Mouse (Mus musculus) stomach, postnatal 0 days (tissue): ENCODE results near the gene Morc3. TPM values are rescaled to one million over a fixed set of nuclear protein-coding genes. Genes with fewer than 3 reads are reported as not detected.

Experiments used
- ATAC-seq: fragments of 200-750 bp; cut with Nextera tagmentation; 2 replicates; pipeline ENCODE4 v1.8.0; 2017; ENCODE audit not compliant: low FRiP score, low TSS enrichment
- DNase-seq: peaks from one replicate; pipeline ENCODE4 v3.0.0-alpha.2; 2016; ENCODE audit warnings: low spot score
- H3K27ac ChIP-seq: fragments of 300-500 bp; sonication (generic); replicated peaks from 2 replicates; pipeline ENCODE4 v1.5.1; 2014; ENCODE audit warnings: mild to moderate bottlenecking, control low read depth
- H3K27me3 ChIP-seq: fragments of 300-500 bp; sonication (generic); 2 replicates; pipeline ENCODE4 v1.6.1; 2014; ENCODE audit warnings: low read length; ENCODE audit not compliant: control insufficient read depth, insufficient read depth
- H3K36me3 ChIP-seq: fragments of 300-500 bp; sonication (generic); 2 replicates; pipeline ENCODE4 v1.6.1; 2014; ENCODE audit warnings: low read length, mixed read lengths; ENCODE audit not compliant: control insufficient read depth, insufficient read depth
- H3K4me1 ChIP-seq: fragments of 300-500 bp; sonication (generic); replicated peaks from 2 replicates; pipeline ENCODE4 v1.6.1; 2014; ENCODE audit warnings: antibody characterized with exemption; ENCODE audit not compliant: control insufficient read depth, insufficient read depth
- H3K4me2 ChIP-seq: fragments of 300-500 bp; sonication (generic); replicated peaks from 2 replicates; pipeline ENCODE4 v1.6.1; 2014; ENCODE audit warnings: low read depth, mild to moderate bottlenecking, control low read depth, moderate library complexity
- H3K4me3 ChIP-seq: fragments of 300-500 bp; sonication (generic); 2 replicates; pipeline ENCODE4 v1.5.1; 2014; ENCODE audit warnings: low read depth, low read length, control low read depth
- H3K9ac ChIP-seq: fragments of 300-500 bp; sonication (generic); 2 replicates; pipeline ENCODE4 v1.6.1; 2014; ENCODE audit warnings: mild to moderate bottlenecking, low read length, control low read depth, mixed read lengths
- H3K9me3 ChIP-seq: fragments of 300-500 bp; sonication (generic); 2 replicates; pipeline ENCODE4 v1.6.1; 2016; ENCODE audit warnings: low read length; ENCODE audit not compliant: control insufficient read depth
- CTCF ChIP-seq: IDR thresholded peaks from 2 replicates; pipeline ENCODE4 v1.5.1; 2016; ENCODE audit warnings: antibody characterized with exemption, low read depth, mild to moderate bottlenecking, moderate library complexity
- EP300 ChIP-seq: optimal IDR thresholded peaks from 2 replicates; pipeline ENCODE3; 2016; ENCODE audit warnings: antibody characterized with exemption
- WGBS: fragments of 180-500 bp; shearing (Covaris S2); extraction: QIAGEN DNeasy Blood & Tissue Kit; methylation state at CpG from one replicate; pipeline ENCODE4 v1.1.7; 2014; 5-methylcytosine and 5-hydroxymethylcytosine counted together
- polyA plus RNA-seq: library from polyadenylated mRNA; unstranded; fragments of >200 nt; fragmentation: Nextera tagmentation; extraction: Ambion mirVana; gene quantifications from 2 replicates; pipeline ENCODE4 v1.2.1, GENCODE M21; 2015

Morc3 gene
- polyA plus RNA-seq: 12.4 and 17.9 TPM in 2 replicates

- Histone ChIP-seq H3K9me3 (no peaks in the 10 kb centered on the region), H3K27me3 (no peaks in the 10 kb centered on the region), H3K27ac (peak within 1 kb of the TSS; percentile 98), H3K4me3 (peak within 1 kb of the TSS; percentile 88), H3K4me2 (peak within 1 kb of the TSS; percentile 82), H3K4me1 (no peaks in the 10 kb centered on the region), H3K36me3 (no peaks in the 10 kb centered on the region), H3K9ac (peak within 1 kb of the TSS; percentile 95)
- TF ChIP-seq EP300 (no peak), CTCF (peak; percentile 30; the same call in 1 of the 2 replicates)
- DNase-seq: peak; percentile 100
- 14% methylated on average over 42 of the region's 55 CpGs for WGBS
- ATAC-seq: peak; percentile 97
Observed at GRCm38 (mm10) chr16:93831627-93832395, at the start of gene Morc3. Gene Morc3, plus strand, starts transcription at chr16:93832121.

- WGBS: 94% methylated on average over 7 of the region's 7 CpGs
- DNase-seq (no peak), ATAC-seq (no peak)
- Histone ChIP-seq H3K4me1 (no peaks in the 10 kb centered on the region), H3K27me3 (no peaks in the 10 kb centered on the region), H3K4me3 (no peak overlapping the region), H3K36me3 (peaks cover 7% of the 10 kb centered on the region), H3K9ac (no peak overlapping the region), H3K9me3 (0 out of 2 replicates have a peak, but pooled peaks cover 4% of the 10 kb centered on the region), H3K27ac (no peak overlapping the region), H3K4me2 (no peak overlapping the region)
- peak; percentile 45 for TF ChIP-seq CTCF
- TF ChIP-seq EP300: no peak
Observed at GRCm38 (mm10) chr16:93784175-93784574, 47.7 kb upstream of the Morc3 start.

- WGBS: 8% methylated on average over 9 of the region's 9 CpGs
Observed at GRCm38 (mm10) chr16:93785805-93786204, 46.1 kb upstream of the Morc3 start.

GRCm38 (mm10) chr16:93788388-93788787 lies 43.5 kb upstream of the Morc3 start:
- H3K4me1 ChIP-seq: no peaks in the 10 kb centered on the region
- H3K36me3 ChIP-seq: peaks cover 4% of the 10 kb centered on the region; the same call in 1 of the 2 replicates
- H3K27ac ChIP-seq: no peak overlapping the region
- H3K4me3 ChIP-seq: no peak overlapping the region
- no peak for TF ChIP-seq CTCF
- TF ChIP-seq EP300: no peak
- no peak overlapping the region for H3K4me2 ChIP-seq
- 0 out of 2 replicates have a peak, but pooled peaks cover 4% of the 10 kb centered on the region for H3K9me3 ChIP-seq
- no peak overlapping the region for H3K9ac ChIP-seq
- H3K27me3 ChIP-seq: no peaks in the 10 kb centered on the region
- ATAC-seq: no peak
- WGBS: 83% methylated on average over 4 of the region's 4 CpGs
- no peak for DNase-seq

More at GRCm38 (mm10) chr16:93785805-93786204, 46.1 kb upstream of the Morc3 start:
- no peaks in the 10 kb centered on the region for H3K27me3 ChIP-seq
- H3K27ac ChIP-seq: no peak overlapping the region
- H3K4me2 ChIP-seq: no peak overlapping the region
- ATAC-seq (peak; percentile 76), DNase-seq (peak; percentile 77)
- H3K36me3 ChIP-seq: peaks cover 7% of the 10 kb centered on the region
- H3K9me3 ChIP-seq: 0 out of 2 replicates have a peak, but pooled peaks cover 4% of the 10 kb centered on the region
- no peak overlapping the region for H3K9ac ChIP-seq
- no peaks in the 10 kb centered on the region for H3K4me1 ChIP-seq
- H3K4me3 ChIP-seq: no peak overlapping the region
- no peak for TF ChIP-seq EP300
- TF ChIP-seq CTCF: peak; percentile 97

GRCm38 (mm10) chr16:93788881-93789280 lies 43.0 kb upstream of the Morc3 start:
- no peaks in the 10 kb centered on the region for H3K4me1 ChIP-seq
- no peak overlapping the region for H3K4me3 ChIP-seq

More at GRCm38 (mm10) chr16:93788881-93789280, 43.0 kb upstream of the Morc3 start:
- Histone ChIP-seq H3K27ac (no peak overlapping the region), H3K4me2 (no peak overlapping the region), H3K9me3 (0 out of 2 replicates have a peak, but pooled peaks cover 4% of the 10 kb centered on the region), H3K36me3 (peaks cover 3% of the 10 kb centered on the region; the same call in 1 of the 2 replicates), H3K9ac (no peak overlapping the region), H3K27me3 (no peaks in the 10 kb centered on the region)
- no peak for TF ChIP-seq CTCF
- no peak for TF ChIP-seq EP300
- WGBS: 96% methylated on average over 8 of the region's 8 CpGs
- ATAC-seq (no peak), DNase-seq (no peak)
